9 mouse cellular contexts compared by ENCODE assay signal in genomic region chr12:58267779-58268178, GRCm38 (mm10). TPM values are rescaled to one million over a fixed set of nuclear protein-coding genes. Genes with fewer than 3 reads are reported as not detected.
DNase-seq lines count a peak whose midpoint lies in the region; ATAC-seq and TF ChIP-seq lines count a peak whose summit lies in the region.
"Had no signal": no experiment of that assay in that cellular context is flagged by ENCODE, and none has a peak within 500 bp of the region (broad histone marks: within the 10 kb centered on the region; RNA-seq: fewer than 3 reads in every experiment).

No protein-coding gene starts in this region.

- no peaks in the 10 kb centered on the region for H3K9me3 ChIP-seq in lung, postnatal 0 days (ENCODE audit: low read length)
- no peaks in the 10 kb centered on the region for H3K9me3 ChIP-seq in limb, embryonic 14.5 days (ENCODE audit: control insufficient read depth, low read length)
- H3K9me3 ChIP-seq in stomach, embryonic 15.5 days: no peaks in the 10 kb centered on the region

- intact Hi-C loops in left cerebral cortex, postnatal 36 days (cut with DNase I): no loop called here

- H3K4me3 ChIP-seq in lung, postnatal 0 days (ENCODE audit: low read depth, low read length): peak overlapping the region; percentile 53
- peak overlapping the region; percentile 47 for H3K4me3 ChIP-seq in limb, embryonic 14.5 days (replicated peaks; ENCODE audit: low read length)
- H3K4me3 ChIP-seq in stomach, embryonic 15.5 days (replicated peaks): peak overlapping the region; percentile 37

- TF ChIP-seq CTCF in lung, postnatal 0 days (IDR thresholded peaks at IDR 0.05): no peak

- no peaks in the 10 kb centered on the region for H3K36me3 ChIP-seq in lung, postnatal 0 days (ENCODE audit: insufficient read depth, low read length)
- no peaks in the 10 kb centered on the region for H3K36me3 ChIP-seq in limb, embryonic 14.5 days (ENCODE audit: control insufficient read depth, insufficient read depth, low read length)
- no peaks in the 10 kb centered on the region for H3K36me3 ChIP-seq in stomach, embryonic 15.5 days

- H3K9ac ChIP-seq in lung, postnatal 0 days (replicated peaks; ENCODE audit: low read depth): peak overlapping the region; percentile 62
- peak overlapping the region; percentile 73 for H3K9ac ChIP-seq in limb, embryonic 14.5 days (ENCODE audit: low read depth, low read length, severe bottlenecking)
- no peak overlapping the region for H3K9ac ChIP-seq in stomach, embryonic 15.5 days

- TF ChIP-seq EP300 in lung, postnatal 0 days (IDR thresholded peaks at IDR 0.05): no peak

- ATAC-seq in lung, postnatal 0 days: no peak
- no peak for ATAC-seq in limb, embryonic 14.5 days (ENCODE audit: low FRiP score, low read depth)
- ATAC-seq in stomach, embryonic 15.5 days (ENCODE audit: insufficient read depth, low FRiP score, low read depth): no peak

- TF ChIP-seq POLR2A in limb, embryonic 14.5 days (IDR thresholded peaks at IDR 0.05; ENCODE audit: borderline replicate concordance, extremely low read depth, insufficient read depth, insufficient read length): no peak

- 26% methylated on average over 8 of the region's 8 CpGs for WGBS in lung, postnatal 0 days
- 33% methylated on average over 8 of the region's 8 CpGs for WGBS in limb, embryonic 14.5 days
- WGBS in stomach, embryonic 15.5 days: 33% methylated on average over 8 of the region's 8 CpGs

- no peak for DNase-seq in lung, postnatal 0 days (ENCODE audit: low spot score)
- DNase-seq in lung, postnatal 25 days (ENCODE audit: low spot score): no peak
- peak; percentile 15 to 22 for DNase-seq in heart, adult 9 months (ENCODE audit: low spot score in 2 of 2)
- no peak for DNase-seq in limb, embryonic 14.5 days (ENCODE audit: low spot score)
- DNase-seq in urinary bladder, postnatal 10 days (ENCODE audit: low spot score): no peak
- DNase-seq in left cerebral cortex, postnatal 36 days (ENCODE audit: low spot score in 2 of 2): no peak
- no peak for DNase-seq in layer of hippocampus, postnatal 10 days (ENCODE audit: low spot score in 2 of 2)

- peak overlapping the region; percentile 69 for H3K4me2 ChIP-seq in lung, postnatal 0 days (replicated peaks; ENCODE audit: low read depth, low read length)
- H3K4me2 ChIP-seq in limb, embryonic 14.5 days (replicated peaks; ENCODE audit: low read depth, low read length, severe bottlenecking): peak overlapping the region; percentile 83
- peak overlapping the region; percentile 78 for H3K4me2 ChIP-seq in stomach, embryonic 15.5 days

- H3K27me3 ChIP-seq in lung, postnatal 0 days (replicated peaks; ENCODE audit: insufficient read depth, low read length): no peaks in the 10 kb centered on the region
- H3K27me3 ChIP-seq in limb, embryonic 14.5 days (ENCODE audit: control insufficient read depth, insufficient read depth, low read length): no peaks in the 10 kb centered on the region
- no peaks in the 10 kb centered on the region for H3K27me3 ChIP-seq in stomach, embryonic 15.5 days (replicated peaks)

- H3K27ac ChIP-seq in lung, postnatal 0 days (ENCODE audit: low read length): peak overlapping the region; percentile 92
- peak overlapping the region; percentile 95 for H3K27ac ChIP-seq in limb, embryonic 14.5 days (replicated peaks; ENCODE audit: low read depth, low read length)
- H3K27ac ChIP-seq in stomach, embryonic 15.5 days: peak overlapping the region; percentile 58; the same call in 1 of the 2 replicates

- no peaks in the 10 kb centered on the region for H3K4me1 ChIP-seq in lung, postnatal 0 days (ENCODE audit: insufficient read depth, low read depth, low read length)
- peaks cover 22% of the 10 kb centered on the region for H3K4me1 ChIP-seq in limb, embryonic 14.5 days (ENCODE audit: control insufficient read depth, insufficient read depth, low read length)
- peaks cover 11% of the 10 kb centered on the region for H3K4me1 ChIP-seq in stomach, embryonic 15.5 days

RNA-seq across cellular contexts. Expression of gene Clec14a, which starts 1.3 kb away (rescaled TPM):
- 80.9 and 83.5 TPM in 2 replicates for polyA plus RNA-seq in lung, postnatal 0 days (2015; fragmentation: Nextera tagmentation; extraction: Ambion mirVana)
- polyA plus RNA-seq in limb, embryonic 14.5 days (2012; rRNA removed): 11.4 and 12.8 TPM in 2 replicates
- 17.3 and 17.5 TPM in 2 replicates for polyA plus RNA-seq in limb, embryonic 14.5 days (2014; fragmentation: Nextera tagmentation; extraction: Ambion mirVana)
- polyA plus RNA-seq in stomach, embryonic 15.5 days (2015; fragmentation: Nextera tagmentation; extraction: Ambion mirVana): 9.9 and 10.2 TPM in 2 replicates
- total RNA-seq in left cerebral cortex, postnatal 36 days (2021): 1 to 10 TPM; 2.6 to 2.9 TPM
- total RNA-seq in layer of hippocampus, postnatal 10 days (2021): 1 to 10 TPM; 3.3 to 4.1 TPM

RNA-seq across cellular contexts. Expression of gene Sstr1, which starts 56.2 kb away (rescaled TPM):
- 0.11 TPM in 1 of 2 replicates, not detected in the other for polyA plus RNA-seq in lung, postnatal 0 days (2015; fragmentation: Nextera tagmentation; extraction: Ambion mirVana)
- polyA plus RNA-seq in limb, embryonic 14.5 days (2012; rRNA removed): 4.0 and 5.4 TPM in 2 replicates
- 1.4 and 1.5 TPM in 2 replicates for polyA plus RNA-seq in limb, embryonic 14.5 days (2014; fragmentation: Nextera tagmentation; extraction: Ambion mirVana)
- 0.86 and 1.3 TPM in 2 replicates for polyA plus RNA-seq in stomach, embryonic 15.5 days (2015; fragmentation: Nextera tagmentation; extraction: Ambion mirVana)
- 10 to 100 TPM; 34.6 to 41.7 TPM for total RNA-seq in left cerebral cortex, postnatal 36 days (2021)
- total RNA-seq in layer of hippocampus, postnatal 10 days (2021): 10 to 100 TPM; 45.5 to 48.6 TPM
- total RNA-seq: hematopoietic stem cell, adult 5-6 weeks had no signal

Comparison
In these comparisons a context has a peak if more than half of its experiments do, and no peak if none do; other contexts are left out.
1. DNase-seq: peak in heart, adult 9 months (2 of 2); none in lung, postnatal 0 days (single experiment), lung, postnatal 25 days (single experiment), limb, embryonic 14.5 days (single experiment), urinary bladder, postnatal 10 days (single experiment), left cerebral cortex, postnatal 36 days (0 of 2) and layer of hippocampus, postnatal 10 days (0 of 2).
2. Peak in every context shown above with its lines, with median percentiles within 50 percentile points of each other: H3K27ac ChIP-seq, H3K4me2 ChIP-seq and H3K4me3 ChIP-seq.